Mouse (Mus musculus) liver, adult 2 months (tissue): ENCODE measurements at regions not wholly inside any gene's neighbourhood (a gene's known extent, or its start where the extent isn't known, plus 50 kb on each side); places are given as distances from the start of the nearest gene placed in this dataset.

Experiments used
- DNase-seq: peaks from one replicate; pipeline ENCODE4 v3.0.0-alpha.2; 2011; ENCODE audit warnings: low read depth, low spot score; ENCODE audit errors: extremely low read depth
- H3K27ac ChIP-seq: fragments of 200-500 bp; replicated peaks from 2 replicates; pipeline ENCODE4 v1.5.1; 2012; ENCODE audit warnings: low read depth, mild to moderate bottlenecking, control low read depth, inconsistent platforms, low read length; ENCODE audit not compliant: insufficient read depth
- H3K27me3 ChIP-seq: fragments of 200-500 bp; 2 replicates; pipeline ENCODE4 v1.6.1; 2012; ENCODE audit warnings: mild to moderate bottlenecking, moderate library complexity, low read length, inconsistent platforms; ENCODE audit not compliant: control insufficient read depth, insufficient read depth
- H3K36me3 ChIP-seq: fragments of 200-500 bp; 2 replicates; pipeline ENCODE4 v1.6.1; 2012; ENCODE audit warnings: low read length, inconsistent platforms; ENCODE audit not compliant: control insufficient read depth, insufficient read depth
- H3K4me1 ChIP-seq: fragments of 200-500 bp; 2 replicates; pipeline ENCODE4 v1.6.1; 2011; ENCODE audit warnings: low read length; ENCODE audit not compliant: control insufficient read depth, insufficient read depth
- H3K4me3 ChIP-seq: fragments of 200-500 bp; 2 replicates; pipeline ENCODE4 v1.5.1; 2011; ENCODE audit warnings: low read depth, mild to moderate bottlenecking, control low read depth, low read length, moderate library complexity; ENCODE audit not compliant: insufficient read depth
- H3K79me2 ChIP-seq: fragments of 200-500 bp; 2 replicates; pipeline ENCODE4 v1.6.1; 2012; ENCODE audit warnings: inconsistent platforms, mild to moderate bottlenecking, low read length, moderate library complexity; ENCODE audit not compliant: control insufficient read depth, insufficient read depth
- H3K9ac ChIP-seq: fragments of 200-500 bp; 2 replicates; pipeline ENCODE4 v1.6.1; 2012; ENCODE audit warnings: low read depth, mild to moderate bottlenecking, control low read depth, inconsistent platforms, low read length
- CTCF ChIP-seq: fragments of 200-500 bp; IDR thresholded peaks from 2 replicates; pipeline ENCODE4 v1.5.1; 2011; ENCODE audit warnings: low read depth, low read length, control low read depth
- POLR2A ChIP-seq: fragments of 200-500 bp; IDR thresholded peaks from 2 replicates; pipeline ENCODE4 v1.6.1; 2011; ENCODE audit warnings: low read length, control low read depth; ENCODE audit not compliant: insufficient read depth; ENCODE audit errors: extremely low read depth
- WGBS: fragments of 180-500 bp; shearing (Covaris S2); methylation state at CpG from one replicate; pipeline ENCODE4 v1.1.7; 2018; 5-methylcytosine and 5-hydroxymethylcytosine counted together

- DNase-seq = no peak
- WGBS = 65% methylated on average over 4 of the region's 4 CpGs
- H3K36me3 ChIP-seq = no peaks in the 10 kb centered on the region
- TF ChIP-seq CTCF (no peak), POLR2A (no peak)
- no peaks in the 10 kb centered on the region for H3K79me2 ChIP-seq
- no peaks in the 10 kb centered on the region for H3K4me1 ChIP-seq
- no peak overlapping the region for H3K27ac ChIP-seq
- H3K9ac ChIP-seq = no peak overlapping the region
- no peaks in the 10 kb centered on the region for H3K27me3 ChIP-seq
- no peak overlapping the region for H3K4me3 ChIP-seq
Observed at GRCm38 (mm10) chr13:101202565-101203313, 369.5 kb upstream of the Slc30a5 start.

GRCm38 (mm10) chr13:101190249-101190830 lies 357.1 kb upstream of the Slc30a5 start:
- DNase-seq = no peak
- WGBS = 88% methylated on average over 7 of the region's 7 CpGs
- Histone ChIP-seq H3K27me3 (no peaks in the 10 kb centered on the region), H3K79me2 (no peaks in the 10 kb centered on the region), H3K27ac (no peak overlapping the region), H3K4me1 (no peaks in the 10 kb centered on the region), H3K4me3 (no peak overlapping the region), H3K9ac (no peak overlapping the region), H3K36me3 (no peaks in the 10 kb centered on the region)
- TF ChIP-seq POLR2A (no peak), CTCF (no peak)

GRCm38 (mm10) chr13:101182387-101182786 lies 349.2 kb upstream of the Slc30a5 start:
- TF ChIP-seq CTCF = no peak
- no peak for TF ChIP-seq POLR2A
- H3K27me3 ChIP-seq = no peaks in the 10 kb centered on the region
- no peak overlapping the region for H3K4me3 ChIP-seq
- H3K36me3 ChIP-seq = no peaks in the 10 kb centered on the region
- H3K27ac ChIP-seq = no peak overlapping the region
- 71% methylated on average over 2 of the region's 2 CpGs for WGBS
- no peaks in the 10 kb centered on the region for H3K79me2 ChIP-seq
- H3K9ac ChIP-seq = no peak overlapping the region
- no peaks in the 10 kb centered on the region for H3K4me1 ChIP-seq
- no peak for DNase-seq

GRCm38 (mm10) chr13:101175017-101175689 lies 341.9 kb upstream of the Slc30a5 start:
- Histone ChIP-seq H3K27me3 (no peaks in the 10 kb centered on the region), H3K36me3 (no peaks in the 10 kb centered on the region), H3K4me1 (no peaks in the 10 kb centered on the region), H3K27ac (no peak overlapping the region), H3K79me2 (no peaks in the 10 kb centered on the region), H3K9ac (no peak overlapping the region), H3K4me3 (no peak overlapping the region)
- no peak for DNase-seq
- TF ChIP-seq CTCF (no peak), POLR2A (no peak)
- WGBS = 83% methylated on average over 8 of the region's 8 CpGs

- H3K27ac ChIP-seq = no peak overlapping the region
- H3K36me3 ChIP-seq = no peaks in the 10 kb centered on the region
- no peaks in the 10 kb centered on the region for H3K79me2 ChIP-seq
- DNase-seq = peak; percentile 14
- no peaks in the 10 kb centered on the region for H3K27me3 ChIP-seq
- H3K4me1 ChIP-seq = no peaks in the 10 kb centered on the region
- no peak overlapping the region for H3K4me3 ChIP-seq
- WGBS = 73% methylated on average over 2 of the region's 2 CpGs
- no peak for TF ChIP-seq CTCF
- no peak for TF ChIP-seq POLR2A
- no peak overlapping the region for H3K9ac ChIP-seq
Observed at GRCm38 (mm10) chr13:101161768-101162167, 328.5 kb upstream of the Slc30a5 start.
